Mouse (Mus musculus) layer of hippocampus, adult 18-20 months (tissue): Measurements from ENCODE around the gene Tspan17. TPM values are rescaled to one million over a fixed set of nuclear protein-coding genes. Genes with fewer than 3 reads are reported as not detected.

Experiments used
- total RNA-seq, 2 experiments: library from RNA; stranded (reverse); gene quantifications; 2 replicates each; pipeline ENCODE4 v1.2.3; 2021

Gene Tspan17
- total RNA-seq, 2 experiments from 2014 or later: 75.8 to 78.0 TPM

Other genes starting within 250 kb of the Tspan17 start
- gene 4833439L19Rik, start 223.9 kb upstream of the Tspan17 start, total RNA-seq: 100 to 1,000 TPM; 145 to 151 TPM
- gene Arl10, start 214.4 kb upstream of the Tspan17 start, total RNA-seq: 10 to 100 TPM; 35.9 to 38.7 TPM
- 10 to 100 TPM; 25.0 to 26.1 TPM for gene Nop16, start 199.3 kb upstream of the Tspan17 start, total RNA-seq
- gene Higd2a, start 199.2 kb upstream of the Tspan17 start, total RNA-seq: 100 to 1,000 TPM; 170 to 174 TPM
- gene Cltb, start 178.0 kb upstream of the Tspan17 start, total RNA-seq: 100 to 1,000 TPM; 263 to 281 TPM
- 10 to 100 TPM; 52.8 to 56.7 TPM for gene Faf2, start 167.6 kb upstream of the Tspan17 start, total RNA-seq
- 100 to 1,000 TPM; 164 to 179 TPM for gene Rnf44, start 95.5 kb upstream of the Tspan17 start, total RNA-seq
- under 1 TPM; 0.20 to 0.22 TPM for gene Cdhr2, start 87.9 kb upstream of the Tspan17 start, total RNA-seq
- 100 to 1,000 TPM; 146 to 150 TPM for gene Gprin1, start 39.5 kb upstream of the Tspan17 start, total RNA-seq
- gene Sncb, start 22.8 kb upstream of the Tspan17 start, total RNA-seq: 100 to 1,000 TPM; 687 to 705 TPM
- gene Eif4e1b, start 5.4 kb upstream of the Tspan17 start, total RNA-seq: not detected
- 100 to 1,000 TPM; 160 to 161 TPM for gene Unc5a, start 160.0 kb downstream of the Tspan17 start, total RNA-seq
- gene Hk3, start 232.0 kb downstream of the Tspan17 start, total RNA-seq: 1 to 10 TPM in 1 of 2 experiments, under 1 TPM in 1; 0.99 to 1.1 TPM